Mouse (Mus musculus) midbrain, embryonic 11.5 days (tissue): ENCODE measurements around the gene 2300009A05Rik. TPM values are rescaled to one million over a fixed set of nuclear protein-coding genes. Genes with fewer than 3 reads are reported as not detected.

ENCODE experiments used
- ATAC-seq: fragments of 200-750 bp; cut with Nextera tagmentation; 2 replicates; pipeline ENCODE4 v1.8.0; 2017; ENCODE audit warnings: moderate TSS enrichment, moderate library complexity; ENCODE audit not compliant: low FRiP score
- DNase-seq: peaks from one replicate; pipeline ENCODE4 v3.0.0; 2015; ENCODE audit warnings: low spot score; ENCODE audit errors: missing footprints
- H3K27ac ChIP-seq: fragments of 300-500 bp; sonication (generic); 2 replicates; pipeline ENCODE4 v1.5.1; 2014; ENCODE audit warnings: low read depth, low read length
- H3K27me3 ChIP-seq: fragments of 300-500 bp; sonication (generic); 2 replicates; pipeline ENCODE4 v1.6.1; 2014; ENCODE audit warnings: mild to moderate bottlenecking, low read length, moderate library complexity, mixed read lengths; ENCODE audit not compliant: control insufficient read depth, insufficient read depth
- H3K36me3 ChIP-seq: fragments of 300-500 bp; sonication (generic); 2 replicates; pipeline ENCODE4 v1.6.1; 2014; ENCODE audit warnings: mild to moderate bottlenecking, low read length, moderate library complexity, mixed read lengths; ENCODE audit not compliant: control insufficient read depth, insufficient read depth
- H3K4me1 ChIP-seq: fragments of 300-500 bp; sonication (generic); 2 replicates; pipeline ENCODE4 v1.6.1; 2014; ENCODE audit warnings: low read length; ENCODE audit not compliant: control insufficient read depth, insufficient read depth
- H3K4me2 ChIP-seq: fragments of 300-500 bp; sonication (generic); 2 replicates; pipeline ENCODE4 v1.6.1; 2014; ENCODE audit warnings: mild to moderate bottlenecking, moderate library complexity
- H3K4me3 ChIP-seq: fragments of 300-500 bp; sonication (generic); 2 replicates; pipeline ENCODE4 v1.5.1; 2014; ENCODE audit warnings: low read depth, low read length
- H3K9ac ChIP-seq: fragments of 300-500 bp; sonication (generic); 2 replicates; pipeline ENCODE4 v1.6.1; 2014; ENCODE audit warnings: low read length
- H3K9me3 ChIP-seq: fragments of 300-500 bp; sonication (generic); 2 replicates; pipeline ENCODE4 v1.6.1; 2016; ENCODE audit warnings: low read length; ENCODE audit not compliant: control insufficient read depth
- WGBS: fragments of 180-500 bp; shearing (Covaris S2); extraction: QIAGEN DNeasy Blood & Tissue Kit; methylation state at CpG from one replicate; pipeline ENCODE4 v1.1.7; 2014; 5-methylcytosine and 5-hydroxymethylcytosine counted together
- polyA plus RNA-seq: library from polyadenylated mRNA; unstranded; fragments of >200 nt; fragmentation: Nextera tagmentation; extraction: Ambion mirVana; gene quantifications from 2 replicates; pipeline ENCODE4 v1.2.1, GENCODE M21; 2014

2300009A05Rik gene
- 43.2 and 46.5 TPM in 2 replicates for polyA plus RNA-seq

- Histone ChIP-seq H3K4me3 (peak within 1 kb of the TSS; percentile 71), H3K4me1 (peaks cover 4% of the 10 kb centered on the region; the same call in 1 of the 2 replicates), H3K4me2 (peak within 1 kb of the TSS; percentile 86), H3K9ac (peak within 1 kb of the TSS; percentile 91), H3K27ac (peak within 1 kb of the TSS; percentile 49), H3K36me3 (no peaks in the 10 kb centered on the region), H3K27me3 (no peaks in the 10 kb centered on the region), H3K9me3 (no peaks in the 10 kb centered on the region)
- ATAC-seq (peak; percentile 99), DNase-seq (peak; percentile 99)
- under 1% methylated on average over 71 of the region's 74 CpGs for WGBS
Observed at GRCm38 (mm10) chr9:63398611-63399462, at the start of gene 2300009A05Rik. TSS of gene 2300009A05Rik (minus strand) at chr9:63399246.

- no peaks in the 10 kb centered on the region for H3K36me3 ChIP-seq
- 81% methylated on average over 6 of the region's 6 CpGs for WGBS
- no peak overlapping the region for H3K4me3 ChIP-seq
- no peak overlapping the region for H3K4me2 ChIP-seq
- no peak overlapping the region for H3K9ac ChIP-seq
- H3K9me3 ChIP-seq: no peaks in the 10 kb centered on the region
- DNase-seq (no peak), ATAC-seq (no peak)
- H3K27ac ChIP-seq: no peak overlapping the region
- H3K27me3 ChIP-seq: no peaks in the 10 kb centered on the region
- H3K4me1 ChIP-seq: no peaks in the 10 kb centered on the region
Observed at GRCm38 (mm10) chr9:63443695-63444094, 44.6 kb upstream of the 2300009A05Rik start.

- H3K9ac ChIP-seq: no peak overlapping the region
- no peaks in the 10 kb centered on the region for H3K4me1 ChIP-seq
- no peaks in the 10 kb centered on the region for H3K9me3 ChIP-seq
- no peaks in the 10 kb centered on the region for H3K27me3 ChIP-seq
- no peak overlapping the region for H3K4me2 ChIP-seq
- no peak for DNase-seq
- H3K27ac ChIP-seq: no peak overlapping the region
- H3K36me3 ChIP-seq: no peaks in the 10 kb centered on the region
- no peak for ATAC-seq
- H3K4me3 ChIP-seq: no peak overlapping the region
- 89% methylated on average over 1 of the region's 1 CpGs for WGBS
Observed at GRCm38 (mm10) chr9:63430652-63431051, 31.6 kb upstream of the 2300009A05Rik start.

GRCm38 (mm10) chr9:63421096-63421736 lies 22.2 kb upstream of the 2300009A05Rik start:
- ATAC-seq: no peak
- Histone ChIP-seq H3K9ac (no peak overlapping the region), H3K4me2 (no peak overlapping the region), H3K36me3 (no peaks in the 10 kb centered on the region), H3K4me3 (no peak overlapping the region), H3K4me1 (no peaks in the 10 kb centered on the region), H3K27ac (no peak overlapping the region), H3K9me3 (no peaks in the 10 kb centered on the region), H3K27me3 (no peaks in the 10 kb centered on the region)
- 70% methylated on average over 9 of the region's 9 CpGs for WGBS
- DNase-seq: no peak

GRCm38 (mm10) chr9:63420396-63420795 lies 21.4 kb upstream of the 2300009A05Rik start:
- no peak overlapping the region for H3K9ac ChIP-seq
- no peak overlapping the region for H3K27ac ChIP-seq
- 23% methylated on average over 6 of the region's 6 CpGs for WGBS
- DNase-seq (peak; percentile 83), ATAC-seq (no peak)
- H3K4me1 ChIP-seq: no peaks in the 10 kb centered on the region
- H3K36me3 ChIP-seq: no peaks in the 10 kb centered on the region
- no peak overlapping the region for H3K4me3 ChIP-seq
- H3K27me3 ChIP-seq: no peaks in the 10 kb centered on the region
- H3K4me2 ChIP-seq: no peak overlapping the region
- H3K9me3 ChIP-seq: no peaks in the 10 kb centered on the region

GRCm38 (mm10) chr9:63400176-63400575 lies 1.1 kb upstream of the 2300009A05Rik start:
- H3K4me3 ChIP-seq: no peak overlapping the region
- 96% methylated on average over 1 of the region's 1 CpGs for WGBS
- H3K27ac ChIP-seq: no peak overlapping the region
- H3K4me1 ChIP-seq: peaks cover 4% of the 10 kb centered on the region; the same call in 1 of the 2 replicates
- ATAC-seq (no peak), DNase-seq (no peak)
- H3K9me3 ChIP-seq: no peaks in the 10 kb centered on the region
- no peak overlapping the region for H3K9ac ChIP-seq
- H3K27me3 ChIP-seq: no peaks in the 10 kb centered on the region
- no peak overlapping the region for H3K4me2 ChIP-seq
- H3K36me3 ChIP-seq: no peaks in the 10 kb centered on the region

- H3K36me3 ChIP-seq: no peaks in the 10 kb centered on the region
- peak overlapping the region; percentile 86 for H3K4me2 ChIP-seq
- no peaks in the 10 kb centered on the region for H3K27me3 ChIP-seq
- WGBS: 6% methylated on average over 8 of the region's 8 CpGs
- peak; percentile 70 for ATAC-seq
- no peak overlapping the region for H3K27ac ChIP-seq
- peaks cover 4% of the 10 kb centered on the region; the same call in 1 of the 2 replicates for H3K4me1 ChIP-seq
- no peak for DNase-seq
- peak overlapping the region; percentile 71 for H3K4me3 ChIP-seq
- no peaks in the 10 kb centered on the region for H3K9me3 ChIP-seq
- peak overlapping the region; percentile 91 for H3K9ac ChIP-seq
Observed at GRCm38 (mm10) chr9:63399463-63399815, 393 bp upstream of the 2300009A05Rik start.

GRCm38 (mm10) chr9:63395612-63396011 lies 3.4 kb downstream of the 2300009A05Rik start:
- Histone ChIP-seq H3K27me3 (no peaks in the 10 kb centered on the region), H3K9ac (no peak overlapping the region), H3K9me3 (no peaks in the 10 kb centered on the region), H3K4me1 (peaks cover 4% of the 10 kb centered on the region; the same call in 1 of the 2 replicates), H3K4me3 (no peak overlapping the region), H3K4me2 (no peak overlapping the region), H3K27ac (no peak overlapping the region), H3K36me3 (no peaks in the 10 kb centered on the region)
- WGBS: 92% methylated on average over 7 of the region's 7 CpGs
- no peak for ATAC-seq
- DNase-seq: peak; percentile 72

GRCm38 (mm10) chr9:63391307-63391706 lies 7.7 kb downstream of the 2300009A05Rik start:
- H3K27me3 ChIP-seq: no peaks in the 10 kb centered on the region
- ATAC-seq (no peak), DNase-seq (peak; percentile 44)
- H3K27ac ChIP-seq: no peak overlapping the region
- H3K4me1 ChIP-seq: no peaks in the 10 kb centered on the region
- H3K9me3 ChIP-seq: no peaks in the 10 kb centered on the region
- WGBS: 71% methylated on average over 2 of the region's 2 CpGs
- H3K4me3 ChIP-seq: no peak overlapping the region
- H3K4me2 ChIP-seq: no peak overlapping the region
- no peak overlapping the region for H3K9ac ChIP-seq
- no peaks in the 10 kb centered on the region for H3K36me3 ChIP-seq
